Mouse (Mus musculus): Measurements from ENCODE around the gene Ank2.
"Not testable (repeated sequence)": the region's sequence is repeated elsewhere in the genome, so short reads cannot be mapped to it uniquely, and the experiment has no call there.

Ank2 gene

DNA sequence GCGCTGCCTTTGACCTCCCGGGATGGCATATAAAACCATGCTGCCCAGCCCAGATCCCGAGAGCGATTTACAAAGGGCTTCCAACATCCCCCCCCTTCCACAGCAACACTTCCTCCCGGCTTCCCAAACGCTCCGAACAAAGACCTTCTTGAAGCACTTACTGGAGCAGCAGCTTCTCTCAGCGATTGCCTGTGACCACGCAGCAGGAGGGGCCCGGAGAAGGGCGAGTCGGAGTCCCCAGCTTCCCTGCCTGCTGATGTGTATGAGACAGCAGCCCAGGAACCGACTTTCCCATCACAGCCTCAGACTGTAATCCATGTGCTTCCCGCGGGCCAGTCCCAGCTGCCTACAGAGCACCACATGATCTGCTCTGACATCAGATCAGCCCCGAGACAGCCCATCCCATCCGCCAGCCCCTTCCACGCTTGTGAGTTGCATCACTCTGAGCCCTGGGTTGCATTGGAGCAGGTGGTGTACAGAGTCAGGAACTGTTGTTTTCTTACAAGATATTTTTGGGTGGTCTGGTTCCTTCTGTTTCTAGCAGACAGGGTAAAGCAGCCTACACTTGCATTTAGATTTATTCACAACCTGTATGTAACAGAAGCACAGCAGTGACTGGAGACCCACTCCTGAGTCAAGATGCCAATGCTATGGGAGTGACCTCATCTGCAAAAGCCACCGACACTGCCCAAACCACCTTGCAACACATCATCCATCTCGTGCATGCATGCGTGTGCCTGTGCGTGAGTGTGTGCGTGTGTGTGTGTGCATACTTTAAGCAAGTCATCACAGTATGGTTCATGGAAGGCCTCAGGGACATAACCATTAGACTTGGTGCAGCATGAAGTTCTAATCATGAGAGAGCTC lies 90.2 kb downstream of the Ank2 start:
- peak; percentile 83 for DNase-seq

- no peak for DNase-seq
Observed at GRCm38 (mm10) chr3:127407868-127408574, 91.1 kb downstream of the Ank2 start.

- DNase-seq, result no peak
Observed at GRCm38 (mm10) chr3:127406883-127407282, 92.3 kb downstream of the Ank2 start.

GRCm38 (mm10) chr3:127404371-127404770 lies 94.8 kb downstream of the Ank2 start:
- no peak for DNase-seq

DNA sequence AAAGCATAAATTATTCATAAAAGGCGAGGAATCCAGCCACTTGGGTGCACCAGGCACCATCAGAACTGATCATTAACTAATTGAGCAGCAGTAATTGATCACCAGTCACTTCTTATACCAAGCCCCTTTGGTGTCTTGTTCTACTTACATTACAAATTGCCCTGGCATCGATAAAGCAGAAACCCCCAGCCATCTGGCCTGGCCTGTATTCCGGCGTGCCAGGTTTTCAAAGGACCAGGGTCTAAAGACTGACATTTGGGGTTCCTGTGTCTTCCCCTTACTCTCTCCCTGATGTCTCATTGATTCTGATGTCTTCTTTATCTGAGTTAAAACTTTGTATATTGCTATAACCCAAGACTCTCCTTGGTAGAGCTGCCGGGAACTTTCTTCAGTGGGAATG lies 98.2 kb downstream of the Ank2 start:
- DNase-seq, result no peak

DNA sequence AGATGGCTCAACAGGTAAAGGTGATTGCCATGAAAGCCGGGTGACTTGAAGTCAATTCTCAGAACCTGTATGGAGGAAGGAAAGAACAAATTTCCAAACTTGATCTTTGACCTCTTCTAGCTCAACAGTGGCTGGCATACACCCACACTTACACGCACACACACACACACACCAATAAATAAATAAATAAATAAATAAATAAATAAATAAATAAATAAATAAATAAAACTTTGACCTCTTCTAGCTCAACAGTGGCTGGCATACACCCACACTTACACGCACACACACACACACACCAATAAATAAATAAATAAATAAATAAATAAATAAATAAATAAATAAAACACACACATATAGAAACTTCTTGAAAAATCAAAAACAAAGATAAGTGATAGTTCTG lies 98.7 kb downstream of the Ank2 start:
- not testable (repeated sequence) for DNase-seq

- DNase-seq, result no peak
Observed at GRCm38 (mm10) chr3:127397774-127398173, 101.4 kb downstream of the Ank2 start.

DNA sequence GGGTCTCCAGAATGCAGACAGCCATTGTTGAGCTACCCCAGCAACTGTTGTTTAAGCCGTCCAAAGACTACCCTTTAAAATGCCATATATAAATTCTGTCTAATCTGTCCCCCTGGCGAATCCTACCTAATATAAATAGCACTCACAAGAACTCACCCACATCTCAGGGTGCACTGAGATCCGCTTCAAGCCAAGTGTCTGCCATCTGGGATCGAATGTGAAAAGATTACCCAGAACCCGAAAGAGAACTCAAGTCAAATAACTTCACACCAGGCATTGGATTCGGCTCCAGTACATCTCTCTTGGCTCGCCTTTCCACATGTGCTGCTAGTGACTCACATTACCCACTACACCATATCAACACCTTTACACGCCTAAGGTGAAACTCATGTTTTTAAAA lies 103.9 kb downstream of the Ank2 start:
- DNase-seq, result no peak

GRCm38 (mm10) chr3:127387016-127387517 lies 112.1 kb downstream of the Ank2 start:
- no peak for DNase-seq

- no peak for DNase-seq
Observed at GRCm38 (mm10) chr3:127383231-127383630, 115.9 kb downstream of the Ank2 start.

GRCm38 (mm10) chr3:127376901-127377460 lies 122.2 kb downstream of the Ank2 start:
- no peak for DNase-seq

DNA sequence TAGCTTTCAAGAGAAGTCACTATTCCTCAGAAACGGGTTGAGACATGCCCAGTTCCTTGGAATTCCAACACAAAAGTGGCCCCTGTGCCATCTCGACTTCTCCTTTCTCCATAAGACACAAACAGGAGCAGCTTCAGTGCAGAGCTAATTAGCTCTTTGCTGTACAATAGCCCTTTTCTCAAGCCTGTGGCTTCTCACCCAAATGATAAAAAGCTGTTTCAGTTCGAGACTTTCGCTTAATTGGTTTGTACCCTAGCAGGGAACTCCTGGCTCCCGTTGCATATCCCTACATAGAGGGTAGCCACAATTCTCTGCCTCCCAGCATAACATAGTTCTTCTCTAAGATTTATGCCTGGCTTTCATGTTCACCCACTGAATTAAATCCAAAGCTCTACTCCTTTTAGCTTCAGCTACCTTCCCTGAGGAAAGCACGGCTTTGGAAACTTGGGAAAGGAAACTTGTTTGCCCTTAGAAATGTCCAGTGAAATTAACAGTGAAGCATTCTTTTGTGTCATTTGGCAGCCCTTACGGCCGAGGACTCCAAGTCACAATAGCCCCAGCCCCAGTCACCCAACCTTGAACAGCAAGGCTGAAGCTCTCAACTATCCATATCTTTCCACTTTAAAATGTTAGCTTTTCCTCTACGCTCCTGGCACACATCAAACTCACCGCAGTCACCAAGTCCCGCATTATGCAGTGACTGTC lies 123.0 kb downstream of the Ank2 start:
- DNase-seq, result no peak

DNA sequence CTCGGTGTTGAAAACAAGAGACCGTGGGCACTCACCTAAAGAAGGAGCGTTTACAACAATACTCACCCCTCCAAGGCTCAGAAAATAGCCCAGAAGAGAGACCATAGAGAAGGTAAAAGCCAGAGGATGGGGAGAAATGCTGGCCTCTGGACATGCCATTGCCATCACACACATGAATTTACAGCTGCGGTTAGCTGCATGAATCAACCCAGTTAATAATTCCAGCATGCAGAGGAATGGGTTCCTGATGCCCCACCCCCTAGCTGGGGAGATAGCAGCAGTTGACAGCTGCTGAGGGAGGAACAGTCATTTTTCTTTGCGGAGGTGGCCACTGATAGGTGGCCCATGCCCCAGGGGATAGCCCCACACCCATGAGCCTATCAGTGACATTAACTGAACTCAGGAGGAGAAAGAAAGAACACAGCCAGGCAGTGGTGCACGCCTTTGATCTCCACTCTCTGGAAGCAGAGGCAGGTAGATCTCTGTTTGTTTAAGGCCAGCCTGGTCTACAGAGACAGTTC lies 124.9 kb downstream of the Ank2 start:
- DNase-seq, result no peak

- DNase-seq, result no peak
Observed at GRCm38 (mm10) chr3:127371774-127372173, 127.4 kb downstream of the Ank2 start.

DNA sequence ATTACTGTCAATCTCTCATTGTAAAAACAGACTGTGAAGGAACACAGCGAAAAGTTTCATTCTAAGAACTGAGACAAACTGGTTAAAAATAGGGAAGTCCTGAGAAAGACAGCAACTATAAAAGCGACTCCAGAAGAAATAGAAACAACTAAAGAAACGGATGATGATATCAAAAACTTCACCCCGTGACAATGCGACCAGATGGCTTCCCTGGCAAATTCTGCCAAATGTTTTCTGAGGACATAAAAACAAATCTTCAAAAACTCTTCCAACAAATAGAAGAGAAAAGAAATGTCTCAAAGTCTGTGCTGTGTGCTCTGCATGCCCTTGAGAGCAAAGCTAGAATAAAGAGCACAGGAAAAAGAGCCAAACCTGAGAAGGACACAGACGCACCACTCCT lies 129.6 kb downstream of the Ank2 start:
- no peak for DNase-seq

- no peak for DNase-seq
Observed at GRCm38 (mm10) chr3:127367450-127367849, 131.7 kb downstream of the Ank2 start.

- peak; percentile 32 for DNase-seq
Observed at GRCm38 (mm10) chr3:127363512-127363911, 135.6 kb downstream of the Ank2 start.

- DNase-seq, result no peak
Observed at GRCm38 (mm10) chr3:127362611-127363393, 136.3 kb downstream of the Ank2 start.

DNA sequence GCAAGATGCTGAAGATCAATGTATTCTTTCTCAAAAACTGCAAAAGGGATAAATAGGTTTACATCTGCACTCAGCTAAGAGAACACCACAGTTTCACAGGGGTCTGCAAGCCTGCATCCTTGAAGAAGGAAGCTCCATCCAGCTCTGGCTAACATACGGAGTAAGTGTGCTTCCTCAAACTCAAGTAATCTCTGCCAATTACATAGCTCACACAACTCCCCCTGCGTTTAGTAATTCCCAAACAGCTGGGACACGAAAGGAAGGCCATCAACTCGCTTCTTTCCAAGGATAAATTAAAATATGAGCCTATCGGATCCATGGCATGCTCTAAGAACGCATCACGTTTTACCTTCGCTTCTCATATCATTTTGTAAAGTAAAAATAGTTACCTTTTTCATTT lies 137.3 kb downstream of the Ank2 start:
- DNase-seq, result no peak

DNA sequence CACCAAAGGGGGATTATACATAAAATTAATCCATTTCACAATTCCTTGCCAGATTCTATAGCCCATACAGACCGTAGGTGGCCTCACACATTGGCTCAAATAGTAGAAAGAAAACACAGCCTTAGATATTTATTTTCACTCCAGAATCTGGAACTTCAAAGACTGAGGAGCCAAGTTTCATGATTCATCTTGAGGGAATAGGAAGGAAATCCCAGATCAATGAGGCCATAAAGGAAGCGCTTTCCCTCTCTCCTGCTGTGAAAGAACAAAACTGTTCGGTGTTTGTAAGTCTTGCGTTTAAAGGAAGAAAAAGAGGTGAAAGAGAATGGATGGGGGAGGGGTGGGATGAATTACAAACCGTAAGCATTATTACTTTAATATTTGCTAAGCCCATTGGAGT lies 137.8 kb downstream of the Ank2 start:
- no peak for DNase-seq

GRCm38 (mm10) chr3:127355252-127355651 lies 143.9 kb downstream of the Ank2 start:
- no peak for DNase-seq
